Mouse (Mus musculus) midbrain, embryonic 12.5 days (tissue): ENCODE measurements around the gene Cltb. TPM values are rescaled to one million over a fixed set of nuclear protein-coding genes. Genes with fewer than 3 reads are reported as not detected.

ENCODE experiments used
- ATAC-seq: fragments of 200-750 bp; cut with Nextera tagmentation; 2 replicates; pipeline ENCODE4 v1.8.0; 2017; ENCODE audit warnings: low read depth, moderate TSS enrichment, moderate library complexity; ENCODE audit not compliant: low FRiP score
- H3K27ac ChIP-seq: fragments of 300-500 bp; sonication (generic); replicated peaks from 2 replicates; pipeline ENCODE4 v1.5.1; 2016; ENCODE audit warnings: mild to moderate bottlenecking
- H3K27me3 ChIP-seq: fragments of 300-500 bp; sonication (generic); 2 replicates; pipeline ENCODE4 v1.6.1; 2016; ENCODE audit warnings: mild to moderate bottlenecking
- H3K36me3 ChIP-seq: fragments of 300-500 bp; sonication (generic); 2 replicates; pipeline ENCODE4 v1.6.1; 2016
- H3K4me1 ChIP-seq: fragments of 300-500 bp; sonication (generic); 2 replicates; pipeline ENCODE4 v1.6.1; 2016
- H3K4me2 ChIP-seq: fragments of 300-500 bp; sonication (generic); replicated peaks from 2 replicates; pipeline ENCODE4 v1.6.1; 2016; ENCODE audit warnings: mild to moderate bottlenecking, moderate library complexity
- H3K4me3 ChIP-seq: fragments of 300-500 bp; sonication (generic); 2 replicates; pipeline ENCODE4 v1.5.1; 2016; ENCODE audit warnings: mild to moderate bottlenecking
- H3K9ac ChIP-seq: fragments of 300-500 bp; sonication (generic); replicated peaks from 2 replicates; pipeline ENCODE4 v1.6.1; 2016; ENCODE audit warnings: mild to moderate bottlenecking, moderate library complexity
- H3K9me3 ChIP-seq: fragments of 300-500 bp; sonication (generic); 2 replicates; pipeline ENCODE4 v1.6.1; 2016; ENCODE audit warnings: mild to moderate bottlenecking
- WGBS: fragments of 180-500 bp; shearing (Covaris S2); methylation state at CpG from one replicate; pipeline ENCODE4 v1.1.7; 2016; 5-methylcytosine and 5-hydroxymethylcytosine counted together
- microRNA-seq: library from miRNA; unstranded; fragments of <30 nt; microRNA quantifications from one replicate; pipeline ENCODE4, GENCODE M21; 2017
- polyA plus RNA-seq: library from polyadenylated mRNA; unstranded; fragments of >200 nt; fragmentation: Nextera tagmentation; extraction: Ambion mirVana; gene quantifications from 2 replicates; pipeline ENCODE4 v1.2.1, GENCODE M21; 2016

The Cltb gene
- polyA plus RNA-seq, 1 experiment from 2014 or later = 43.5 TPM

- no peak for ATAC-seq
- Histone ChIP-seq H3K9ac (no peak overlapping the region), H3K4me2 (no peak overlapping the region), H3K27ac (no peak overlapping the region), H3K4me3 (no peak overlapping the region), H3K9me3 (no peaks in the 10 kb centered on the region), H3K36me3 (peaks cover 84% of the 10 kb centered on the region), H3K4me1 (peaks cover 11% of the 10 kb centered on the region), H3K27me3 (no peaks in the 10 kb centered on the region)
- 81% methylated on average over 2 of the region's 2 CpGs for WGBS
Observed at GRCm38 (mm10) chr13:54559656-54560055, 51.5 kb downstream of the Cltb start.

GRCm38 (mm10) chr13:54557652-54558051 is 53.5 kb downstream of the Cltb start:
- Histone ChIP-seq H3K9me3 (no peaks in the 10 kb centered on the region), H3K4me2 (no peak overlapping the region), H3K27me3 (no peaks in the 10 kb centered on the region), H3K9ac (no peak overlapping the region), H3K27ac (no peak overlapping the region), H3K36me3 (peaks cover 94% of the 10 kb centered on the region), H3K4me1 (no peaks in the 10 kb centered on the region), H3K4me3 (no peak overlapping the region)
- no peak for ATAC-seq
- WGBS = 89% methylated on average over 1 of the region's 1 CpGs

DNA sequence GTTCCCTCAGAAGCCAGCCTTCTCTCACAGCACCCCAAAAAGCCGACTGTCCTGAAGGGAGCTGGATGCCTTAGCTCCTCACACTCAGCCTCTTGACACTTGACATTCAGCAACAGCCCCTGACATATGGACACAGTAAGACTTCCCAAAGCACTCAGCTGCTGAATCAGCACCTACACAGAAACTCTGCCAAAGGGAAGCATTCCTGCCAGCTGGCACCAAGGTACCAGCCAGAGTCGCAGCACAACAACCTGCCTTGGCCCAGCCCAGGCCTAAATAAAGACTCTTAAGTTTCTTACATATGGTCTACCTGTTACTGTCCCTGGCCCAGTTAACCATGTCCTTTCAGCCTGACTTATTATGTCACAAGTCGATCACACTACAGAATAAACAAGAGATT is 54.3 kb downstream of the Cltb start:
- Histone ChIP-seq H3K4me1 (no peaks in the 10 kb centered on the region), H3K27me3 (no peaks in the 10 kb centered on the region), H3K36me3 (peaks cover 94% of the 10 kb centered on the region), H3K9me3 (no peaks in the 10 kb centered on the region), H3K9ac (no peak overlapping the region), H3K27ac (no peak overlapping the region), H3K4me3 (no peak overlapping the region), H3K4me2 (no peak overlapping the region)
- no peak for ATAC-seq
- 94% methylated on average over 3 of the region's 3 CpGs for WGBS

DNA sequence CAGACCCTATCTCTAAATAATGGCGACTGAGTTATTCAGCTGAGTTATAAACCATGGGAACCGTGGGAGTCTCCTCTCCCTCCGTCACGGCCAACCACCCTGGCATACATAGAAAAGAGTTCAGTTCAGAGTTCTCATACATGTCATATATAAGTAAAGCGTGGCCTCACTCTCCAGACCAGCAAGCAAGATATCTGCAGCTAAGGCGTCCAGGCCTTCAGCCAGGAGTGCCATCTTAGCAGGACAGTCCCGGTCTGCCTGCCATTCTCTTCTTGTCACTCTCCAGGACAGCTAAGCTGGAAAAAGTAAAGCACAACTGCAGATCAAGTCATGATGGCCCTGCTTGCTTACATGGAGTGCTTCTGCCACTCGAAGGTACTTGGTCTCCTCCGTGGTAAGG is 55.0 kb downstream of the Cltb start:
- no peak overlapping the region for H3K27ac ChIP-seq
- WGBS = 97% methylated on average over 9 of the region's 9 CpGs
- H3K9ac ChIP-seq = no peak overlapping the region
- no peaks in the 10 kb centered on the region for H3K27me3 ChIP-seq
- H3K4me2 ChIP-seq = no peak overlapping the region
- H3K4me3 ChIP-seq = no peak overlapping the region
- no peak for ATAC-seq
- no peaks in the 10 kb centered on the region for H3K4me1 ChIP-seq
- H3K36me3 ChIP-seq = peaks cover 94% of the 10 kb centered on the region
- H3K9me3 ChIP-seq = no peaks in the 10 kb centered on the region

GRCm38 (mm10) chr13:54548036-54548435 is 63.1 kb downstream of the Cltb start:
- no peaks in the 10 kb centered on the region for H3K4me1 ChIP-seq
- peaks cover 72% of the 10 kb centered on the region for H3K36me3 ChIP-seq
- H3K27ac ChIP-seq = no peak overlapping the region
- no peak overlapping the region for H3K4me2 ChIP-seq
- no peak overlapping the region for H3K9ac ChIP-seq
- H3K9me3 ChIP-seq = no peaks in the 10 kb centered on the region
- 83% methylated on average over 7 of the region's 7 CpGs for WGBS
- no peaks in the 10 kb centered on the region for H3K27me3 ChIP-seq
- no peak overlapping the region for H3K4me3 ChIP-seq
- no peak for ATAC-seq

Small RNA genes within 50 kb of the gene (microRNA-seq; reads per million reads assigned to microRNA genes)
- not detected for gene Gm24195

Other genes with a start within 250 kb of the Cltb start
- 22.0 and 22.6 TPM in 2 replicates for gene Cplx2, start 240.0 kb downstream of the Cltb start, polyA plus RNA-seq
- gene Thoc3, start 142.5 kb downstream of the Cltb start, polyA plus RNA-seq = 128 and 147 TPM in 2 replicates
- 18.7 and 20.6 TPM in 2 replicates for gene Simc1, start 107.6 kb downstream of the Cltb start, polyA plus RNA-seq
- 257 and 260 TPM in 2 replicates for gene 4833439L19Rik, start 45.9 kb downstream of the Cltb start, polyA plus RNA-seq
- gene Arl10, start 36.3 kb downstream of the Cltb start, polyA plus RNA-seq = 47.9 and 54.9 TPM in 2 replicates
- gene Nop16, start 21.3 kb downstream of the Cltb start, polyA plus RNA-seq = 55.4 and 64.8 TPM in 2 replicates
- gene Higd2a, start 21.1 kb downstream of the Cltb start, polyA plus RNA-seq = 162 and 170 TPM in 2 replicates
- 79.2 and 79.5 TPM in 2 replicates for gene Faf2, start 10.4 kb upstream of the Cltb start, polyA plus RNA-seq
- gene Rnf44, start 82.6 kb upstream of the Cltb start, polyA plus RNA-seq = 109 and 110 TPM in 2 replicates
- 0.04 and 0.10 TPM in 2 replicates for gene Cdhr2, start 90.1 kb upstream of the Cltb start, polyA plus RNA-seq
- gene Gprin1, start 138.5 kb upstream of the Cltb start, polyA plus RNA-seq = 12.6 and 16.7 TPM in 2 replicates
- 1.4 and 2.2 TPM in 2 replicates for gene Sncb, start 155.3 kb upstream of the Cltb start, polyA plus RNA-seq
- gene Eif4e1b, start 172.7 kb upstream of the Cltb start, polyA plus RNA-seq = not detected in 2 replicates
- 25.7 and 28.2 TPM in 2 replicates for gene Tspan17, start 178.0 kb upstream of the Cltb start, polyA plus RNA-seq